Mouse (Mus musculus) effector memory CD4-positive, alpha-beta T cell, adult 7 months (primary cell): ENCODE results near the gene Cd209c. TPM values are rescaled to one million over a fixed set of nuclear protein-coding genes. Genes with fewer than 3 reads are reported as not detected.

Experiments
- polyA plus RNA-seq: library from polyadenylated mRNA; unstranded; fragments of 100-300 nt; shearing (Covaris generic); gene quantifications from one replicate; pipeline ENCODE4 v1.2.1, GENCODE M21; 2017

The Cd209c gene
- 1.3 TPM for polyA plus RNA-seq

DNA sequence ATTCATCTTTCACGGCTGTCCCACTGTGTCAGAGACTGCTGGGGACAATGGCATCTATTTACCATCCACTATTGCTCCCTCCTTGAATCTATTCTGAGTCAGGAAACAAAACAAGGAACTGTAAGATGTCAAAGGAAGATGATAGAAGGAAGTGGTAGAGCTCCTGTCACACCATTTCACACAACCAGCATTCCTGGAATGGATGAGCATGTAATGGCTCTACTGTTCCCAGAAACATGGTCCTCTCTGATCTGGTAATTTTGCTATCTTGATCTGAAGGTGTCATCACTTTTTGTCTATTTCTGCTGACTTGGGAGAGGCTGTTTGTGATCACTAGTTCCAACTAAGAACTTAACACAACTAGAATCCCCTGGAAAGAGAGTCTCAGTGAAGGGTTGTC is at the start of gene Cd209c:
Gene Cd209c (minus strand): TSS at position 101 of the 400 bp plus-strand sequence.

DNA sequence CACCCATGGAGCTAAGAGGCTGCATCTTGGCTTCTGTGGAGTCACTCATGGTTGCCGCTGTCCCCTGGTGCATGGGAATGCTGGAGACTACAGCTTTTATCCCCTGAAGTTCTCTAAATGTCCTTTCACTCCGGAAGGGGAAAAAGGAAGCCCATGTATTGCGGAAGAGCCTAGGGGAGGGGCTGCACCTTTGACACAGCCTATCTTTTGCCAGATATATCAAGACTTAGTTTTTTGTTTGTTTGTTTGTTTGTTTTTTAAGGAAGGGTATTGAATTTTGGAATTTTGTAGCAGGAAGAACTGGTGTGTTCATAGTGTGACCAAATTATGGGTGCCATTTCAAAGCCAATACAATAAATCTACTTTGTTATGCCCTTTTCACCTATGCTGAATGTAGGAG is 27.8 kb downstream of the Cd209c start, which contains the start of gene Cd209b:
Gene Cd209b (minus strand): TSS at position 101 of the 400 bp plus-strand sequence.

Other genes starting within 250 kb of the Cd209c start
- not detected for gene Clec4g, start 234.1 kb downstream of the Cd209c start, polyA plus RNA-seq
- 0.60 TPM for gene Cd209a, start 205.8 kb downstream of the Cd209c start, polyA plus RNA-seq
- 0.35 TPM for gene Cd209e, start 100.4 kb downstream of the Cd209c start, polyA plus RNA-seq
- gene Cd209d, start 76.2 kb downstream of the Cd209c start, polyA plus RNA-seq: not detected
- gene Cd209b, start 27.9 kb downstream of the Cd209c start, polyA plus RNA-seq: not detected
- 0.38 TPM for gene Cd209f, start 151.1 kb upstream of the Cd209c start, polyA plus RNA-seq
- 0.87 TPM for gene Cd209g, start 179.4 kb upstream of the Cd209c start, polyA plus RNA-seq
- 10.3 TPM for gene Evi5l, start 211.8 kb upstream of the Cd209c start, polyA plus RNA-seq